Mouse (Mus musculus) limb, embryonic 12.5 days (tissue): Measurements from ENCODE around the gene Bcl11b. TPM values are rescaled to one million over a fixed set of nuclear protein-coding genes. Genes with fewer than 3 reads are reported as not detected.

Source experiments
- ATAC-seq: fragments of 200-750 bp; cut with Nextera tagmentation; 2 replicates; pipeline ENCODE4 v1.8.0; 2017; ENCODE audit warnings: low read depth, moderate TSS enrichment; ENCODE audit not compliant: insufficient number of reproducible peaks, insufficient read depth, low FRiP score, low TSS enrichment
- H3K27ac ChIP-seq: fragments of 300-500 bp; sonication (generic); 2 replicates; pipeline ENCODE4 v1.5.1; 2016; ENCODE audit warnings: mild to moderate bottlenecking, moderate library complexity
- H3K27me3 ChIP-seq: fragments of 300-500 bp; sonication (generic); 2 replicates; pipeline ENCODE4 v1.6.1; 2016; ENCODE audit warnings: mild to moderate bottlenecking, moderate library complexity
- H3K36me3 ChIP-seq: fragments of 300-500 bp; sonication (generic); 2 replicates; pipeline ENCODE4 v1.6.1; 2016; ENCODE audit warnings: mild to moderate bottlenecking, moderate library complexity
- H3K4me1 ChIP-seq: fragments of 300-500 bp; sonication (generic); replicated peaks from 2 replicates; pipeline ENCODE4 v1.6.1; 2016
- H3K4me2 ChIP-seq: fragments of 300-500 bp; sonication (generic); 2 replicates; pipeline ENCODE4 v1.6.1; 2016; ENCODE audit warnings: mild to moderate bottlenecking, moderate library complexity
- H3K4me3 ChIP-seq: fragments of 300-500 bp; sonication (generic); replicated peaks from 2 replicates; pipeline ENCODE4 v1.5.1; 2016; ENCODE audit warnings: mild to moderate bottlenecking
- H3K9ac ChIP-seq: fragments of 300-500 bp; sonication (generic); replicated peaks from 2 replicates; pipeline ENCODE4 v1.6.1; 2016; ENCODE audit warnings: mild to moderate bottlenecking, moderate library complexity
- H3K9me3 ChIP-seq: fragments of 300-500 bp; sonication (generic); 2 replicates; pipeline ENCODE4 v1.6.1; 2016; ENCODE audit warnings: mild to moderate bottlenecking, moderate library complexity
- WGBS: fragments of 180-500 bp; shearing (Covaris S2); methylation state at CpG from one replicate; pipeline ENCODE4 v1.1.7; 2016; 5-methylcytosine and 5-hydroxymethylcytosine counted together
- polyA plus RNA-seq: library from polyadenylated mRNA; unstranded; fragments of >200 nt; fragmentation: Nextera tagmentation; extraction: Ambion mirVana; gene quantifications from 2 replicates; pipeline ENCODE4 v1.2.1, GENCODE M21; 2016

Bcl11b gene
- polyA plus RNA-seq, 1 experiment from 2014 or later: 19.9 TPM

DNA sequence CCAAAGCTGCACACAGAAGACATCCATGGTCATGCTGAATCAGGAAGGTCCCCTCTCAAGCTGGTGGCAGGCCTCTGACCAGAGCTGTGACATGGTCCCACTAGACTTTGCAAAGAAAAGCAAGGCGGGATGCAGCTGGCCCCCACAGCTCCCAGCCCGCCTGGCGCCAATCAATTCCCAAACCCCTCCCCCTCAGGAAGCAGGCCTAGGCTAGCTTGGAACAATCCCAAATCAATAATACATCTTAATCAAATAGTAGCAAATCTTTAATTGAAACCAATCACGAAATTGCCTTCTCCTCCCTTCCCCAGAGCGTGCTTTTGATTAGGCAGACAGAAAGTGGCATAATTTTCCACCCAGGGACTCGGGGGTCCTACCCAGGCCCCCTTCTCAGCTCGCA is 113.1 kb downstream of the Bcl11b start:
- H3K27me3 ChIP-seq: no peaks in the 10 kb centered on the region
- ATAC-seq: no peak
- WGBS: 64% methylated on average over 7 of the region's 7 CpGs
- no peaks in the 10 kb centered on the region for H3K9me3 ChIP-seq
- no peaks in the 10 kb centered on the region for H3K36me3 ChIP-seq
- H3K4me1 ChIP-seq: peaks cover 46% of the 10 kb centered on the region
- H3K9ac ChIP-seq: no peak overlapping the region
- peak overlapping the region; percentile 59; the same call in 1 of the 2 replicates for H3K27ac ChIP-seq
- no peak overlapping the region for H3K4me3 ChIP-seq
- H3K4me2 ChIP-seq: no peak overlapping the region

DNA sequence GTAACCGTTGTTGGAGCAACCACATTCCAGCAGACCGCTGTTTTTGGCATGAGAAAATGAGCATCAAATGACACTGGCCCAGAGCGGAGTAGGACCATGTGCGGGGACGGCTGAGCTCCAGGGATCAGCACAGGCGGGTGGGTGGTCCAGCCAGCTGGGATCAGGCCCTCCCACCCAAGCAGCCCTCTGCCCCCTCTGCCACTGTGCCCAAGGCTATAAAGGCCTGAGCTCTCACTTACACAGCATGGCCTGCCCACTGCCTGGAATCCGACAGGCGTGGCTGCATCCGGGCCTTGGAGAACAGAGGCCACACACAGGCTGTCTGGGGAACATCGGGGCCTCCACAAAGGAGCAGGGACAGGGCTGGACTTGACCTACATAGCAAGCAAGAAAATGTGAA is 113.6 kb downstream of the Bcl11b start:
- H3K36me3 ChIP-seq: no peaks in the 10 kb centered on the region
- 0 out of 2 replicates have a peak, but pooled peaks have one; percentile 38 for ATAC-seq
- peak overlapping the region; percentile 59 for H3K27ac ChIP-seq
- no peak overlapping the region for H3K4me2 ChIP-seq
- peaks cover 42% of the 10 kb centered on the region for H3K4me1 ChIP-seq
- H3K9me3 ChIP-seq: no peaks in the 10 kb centered on the region
- 18% methylated on average over 10 of the region's 10 CpGs for WGBS
- no peaks in the 10 kb centered on the region for H3K27me3 ChIP-seq
- H3K9ac ChIP-seq: no peak overlapping the region
- H3K4me3 ChIP-seq: no peak overlapping the region

GRCm38 (mm10) chr12:107888646-107889045 is 114.8 kb downstream of the Bcl11b start:
- no peaks in the 10 kb centered on the region for H3K36me3 ChIP-seq
- H3K27ac ChIP-seq: no peak overlapping the region
- H3K4me1 ChIP-seq: peaks cover 47% of the 10 kb centered on the region
- 56% methylated on average over 5 of the region's 5 CpGs for WGBS
- H3K27me3 ChIP-seq: no peaks in the 10 kb centered on the region
- no peaks in the 10 kb centered on the region for H3K9me3 ChIP-seq
- ATAC-seq: no peak
- H3K9ac ChIP-seq: no peak overlapping the region
- no peak overlapping the region for H3K4me2 ChIP-seq
- H3K4me3 ChIP-seq: no peak overlapping the region

GRCm38 (mm10) chr12:107888049-107888448 is 115.4 kb downstream of the Bcl11b start:
- Histone ChIP-seq H3K4me1 (peaks cover 49% of the 10 kb centered on the region), H3K9me3 (no peaks in the 10 kb centered on the region), H3K4me3 (no peak overlapping the region), H3K4me2 (no peak overlapping the region), H3K27me3 (no peaks in the 10 kb centered on the region), H3K36me3 (no peaks in the 10 kb centered on the region), H3K27ac (peak overlapping the region; percentile 67), H3K9ac (no peak overlapping the region)
- no peak for ATAC-seq
- WGBS: 61% methylated on average over 5 of the region's 5 CpGs

DNA sequence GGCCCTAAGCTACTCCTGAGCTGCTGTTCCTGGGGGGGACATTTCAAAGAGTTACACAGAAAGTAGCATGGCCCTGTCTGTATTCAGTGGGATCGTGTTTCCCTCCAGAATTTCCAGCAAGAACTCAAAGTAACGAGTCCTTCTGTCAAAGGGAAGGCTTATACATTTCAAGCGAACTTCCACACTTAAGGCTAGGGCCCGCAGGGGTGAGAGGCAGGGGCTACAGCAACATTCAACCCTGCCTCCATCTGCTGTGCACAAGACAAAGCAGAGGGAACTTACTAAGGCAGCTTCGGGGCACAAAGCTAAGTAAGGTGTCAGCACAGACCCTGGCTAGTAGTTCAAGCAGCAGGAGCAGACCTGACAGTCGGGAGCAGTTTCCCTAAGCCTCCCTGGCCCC is 115.8 kb downstream of the Bcl11b start:
- Histone ChIP-seq H3K9me3 (no peaks in the 10 kb centered on the region), H3K4me1 (peaks cover 49% of the 10 kb centered on the region), H3K9ac (no peak overlapping the region), H3K27ac (peak overlapping the region; percentile 67), H3K27me3 (no peaks in the 10 kb centered on the region), H3K36me3 (no peaks in the 10 kb centered on the region), H3K4me2 (no peak overlapping the region), H3K4me3 (no peak overlapping the region)
- no peak for ATAC-seq
- 40% methylated on average over 6 of the region's 6 CpGs for WGBS

DNA sequence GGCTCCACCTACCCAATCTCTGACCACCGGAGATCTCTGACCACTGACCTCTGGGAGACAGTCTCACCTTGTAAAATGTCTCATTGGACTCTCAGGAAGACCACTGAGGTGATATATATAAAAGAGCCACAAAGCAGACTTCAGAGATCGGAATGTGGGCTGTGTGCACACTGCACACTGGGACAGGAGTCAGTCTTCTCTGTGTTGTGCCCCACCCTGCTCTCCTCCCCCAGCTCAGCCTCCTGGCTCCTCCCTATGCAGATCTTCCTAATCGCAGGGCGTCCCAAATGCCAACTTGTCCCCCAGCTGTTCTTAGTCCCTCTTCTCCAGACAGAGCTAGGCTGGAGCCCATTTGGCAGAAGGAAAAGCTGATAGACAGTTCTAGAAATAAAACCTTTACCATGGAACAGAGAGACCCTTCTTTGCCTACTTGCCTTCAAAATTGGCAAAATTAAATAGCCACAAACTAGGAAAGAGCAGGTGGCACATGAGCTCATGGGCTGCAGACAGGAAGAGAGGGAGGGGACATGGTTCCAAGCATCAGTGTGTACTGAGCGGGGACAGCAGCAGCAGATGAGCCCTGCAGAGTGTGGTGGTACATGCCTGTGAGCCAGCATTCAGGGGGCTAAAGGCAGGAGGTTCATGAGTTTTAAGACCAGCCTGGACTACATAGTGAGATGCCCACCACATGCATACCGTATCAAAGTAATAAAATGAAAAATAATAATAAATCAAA is 118.9 kb downstream of the Bcl11b start:
- H3K4me1 ChIP-seq: peaks cover 52% of the 10 kb centered on the region
- no peak for ATAC-seq
- no peak overlapping the region for H3K9ac ChIP-seq
- H3K4me3 ChIP-seq: no peak overlapping the region
- WGBS: 59% methylated on average over 6 of the region's 6 CpGs
- H3K27me3 ChIP-seq: no peaks in the 10 kb centered on the region
- H3K36me3 ChIP-seq: no peaks in the 10 kb centered on the region
- H3K27ac ChIP-seq: no peak overlapping the region
- H3K4me2 ChIP-seq: no peak overlapping the region
- no peaks in the 10 kb centered on the region for H3K9me3 ChIP-seq

DNA sequence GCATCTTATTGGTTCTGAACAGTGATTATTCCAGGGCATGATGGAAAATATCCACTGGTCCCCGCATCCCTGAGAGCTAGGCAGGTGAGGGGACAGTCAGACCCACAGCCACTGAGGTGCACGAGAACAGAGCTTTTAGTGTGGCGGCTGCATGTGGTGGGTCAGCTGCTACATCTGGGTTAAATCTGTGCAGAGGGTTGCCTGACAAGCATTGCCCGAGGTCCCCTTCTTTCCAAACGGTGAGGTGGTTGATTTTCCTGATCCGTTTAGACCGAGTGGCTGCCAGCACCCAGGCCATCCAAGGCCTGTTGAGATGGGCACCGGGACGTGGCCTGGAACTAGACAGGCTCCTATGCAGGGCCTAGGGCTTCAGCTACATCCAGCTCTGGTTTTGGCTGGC is 121.7 kb downstream of the Bcl11b start:
- no peak for ATAC-seq
- H3K4me1 ChIP-seq: peaks cover 29% of the 10 kb centered on the region
- H3K9ac ChIP-seq: no peak overlapping the region
- no peak overlapping the region for H3K4me3 ChIP-seq
- peaks cover 5% of the 10 kb centered on the region; the same call in 1 of the 2 replicates for H3K9me3 ChIP-seq
- H3K27ac ChIP-seq: no peak overlapping the region
- no peak overlapping the region for H3K4me2 ChIP-seq
- WGBS: 44% methylated on average over 9 of the region's 9 CpGs
- no peaks in the 10 kb centered on the region for H3K36me3 ChIP-seq
- no peaks in the 10 kb centered on the region for H3K27me3 ChIP-seq

DNA sequence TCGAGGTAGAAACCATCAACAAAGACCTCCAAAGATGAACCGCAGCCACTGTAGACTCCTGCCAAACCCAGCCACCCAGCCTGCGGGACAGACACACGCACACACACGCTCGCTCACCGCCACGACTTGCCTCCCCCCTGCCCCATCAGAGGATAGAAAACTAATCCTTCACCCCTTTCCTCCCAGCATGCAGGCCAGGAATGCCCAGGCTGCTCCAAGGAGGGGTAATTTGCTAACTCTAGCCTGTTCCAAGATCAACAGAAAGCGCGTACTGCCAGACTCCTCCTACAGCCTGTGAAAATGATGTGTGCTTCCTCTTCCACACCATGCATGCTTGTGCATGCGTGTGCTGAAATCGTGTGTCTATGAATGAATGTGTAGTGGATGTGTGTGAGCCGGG is 122.7 kb downstream of the Bcl11b start:
- Histone ChIP-seq H3K27me3 (no peaks in the 10 kb centered on the region), H3K9ac (no peak overlapping the region), H3K4me3 (no peak overlapping the region), H3K27ac (no peak overlapping the region), H3K36me3 (no peaks in the 10 kb centered on the region), H3K4me2 (no peak overlapping the region), H3K4me1 (peaks cover 33% of the 10 kb centered on the region), H3K9me3 (peaks cover 6% of the 10 kb centered on the region; the same call in 1 of the 2 replicates)
- WGBS: 72% methylated on average over 13 of the region's 13 CpGs
- ATAC-seq: no peak

GRCm38 (mm10) chr12:107879114-107879777 is 124.2 kb downstream of the Bcl11b start:
- whole genome bisulfite sequencing: 83% methylated on average over 16 of the region's 16 CpGs
- peaks cover 32% of the 10 kb centered on the region for H3K4me1 ChIP-seq
- ATAC-seq: no peak
- H3K9ac ChIP-seq: 0 out of 2 replicates have a peak overlapping the region, but pooled peaks have one; percentile 13
- no peak overlapping the region for H3K4me3 ChIP-seq
- no peak overlapping the region for H3K4me2 ChIP-seq
- H3K36me3 ChIP-seq: no peaks in the 10 kb centered on the region
- peaks cover 6% of the 10 kb centered on the region; the same call in 1 of the 2 replicates for H3K9me3 ChIP-seq
- no peaks in the 10 kb centered on the region for H3K27me3 ChIP-seq
- no peak overlapping the region for H3K27ac ChIP-seq

DNA sequence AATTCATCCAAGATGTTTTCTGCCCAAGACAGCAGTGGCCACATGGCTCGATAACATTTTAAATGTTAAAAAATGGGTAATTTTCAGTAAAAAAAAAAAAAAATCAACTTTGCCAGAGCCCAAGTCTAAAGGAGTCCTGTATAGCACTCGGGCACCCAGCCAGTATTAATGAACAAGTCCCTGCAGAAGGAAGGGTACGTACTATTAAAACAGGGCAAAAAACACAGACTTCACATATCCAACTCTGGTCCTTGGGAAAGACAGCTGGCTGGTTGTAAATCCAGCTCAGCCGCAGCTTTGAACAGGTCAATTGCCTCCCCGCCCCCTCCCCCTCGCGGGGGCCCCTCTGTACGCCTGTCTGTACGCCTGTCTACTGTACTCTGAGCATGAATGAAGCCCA is 127.2 kb downstream of the Bcl11b start:
- WGBS: 38% methylated on average over 9 of the region's 9 CpGs
- Histone ChIP-seq H3K36me3 (no peaks in the 10 kb centered on the region), H3K4me2 (no peak overlapping the region), H3K27me3 (no peaks in the 10 kb centered on the region), H3K9ac (no peak overlapping the region), H3K9me3 (peaks cover 6% of the 10 kb centered on the region; the same call in 1 of the 2 replicates), H3K4me1 (peaks cover 15% of the 10 kb centered on the region; the same call in 1 of the 2 replicates), H3K4me3 (no peak overlapping the region), H3K27ac (0 out of 2 replicates have a peak overlapping the region, but pooled peaks have one; percentile 41)
- ATAC-seq: no peak

GRCm38 (mm10) chr12:107874467-107875142 is 128.8 kb downstream of the Bcl11b start:
- 91% methylated on average over 27 of the region's 27 CpGs for WGBS
- Histone ChIP-seq H3K9ac (no peak overlapping the region), H3K9me3 (peaks cover 6% of the 10 kb centered on the region; the same call in 1 of the 2 replicates), H3K27ac (no peak overlapping the region), H3K4me3 (no peak overlapping the region), H3K27me3 (no peaks in the 10 kb centered on the region), H3K36me3 (no peaks in the 10 kb centered on the region), H3K4me1 (peaks cover 9% of the 10 kb centered on the region; the same call in 1 of the 2 replicates), H3K4me2 (no peak overlapping the region)
- no peak for ATAC-seq
